Mouse (Mus musculus) layer of hippocampus, adult 11-12 months (tissue): Measurements from ENCODE around the gene Crb1.
"Not testable (repeated sequence)": the region's sequence is repeated elsewhere in the genome, so short reads cannot be mapped to it uniquely, and the experiment has no call there.

ENCODE experiments used
- DNase-seq: peaks from one replicate; pipeline ENCODE4 v3.0.0; 2022; ENCODE audit warnings: low spot score

The Crb1 gene

DNA sequence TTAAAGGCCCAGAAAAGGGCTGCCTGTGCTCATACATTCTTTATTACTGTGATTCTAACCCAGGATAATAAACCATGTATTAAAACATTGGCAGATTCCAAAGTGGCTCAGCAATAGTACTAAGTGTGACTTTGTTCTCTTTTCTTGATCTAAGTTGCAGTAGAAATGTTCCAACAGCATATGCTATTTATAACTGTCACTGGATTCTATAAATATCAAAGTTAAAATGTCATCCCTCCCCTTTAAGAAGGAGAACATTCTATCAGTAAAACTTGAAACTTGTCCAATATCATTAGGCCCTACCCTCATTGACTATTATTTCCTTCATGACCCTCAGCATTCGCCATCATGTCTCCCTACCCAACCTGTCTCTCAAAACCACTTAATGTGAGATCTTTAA, 48.1 kb downstream of the Crb1 start:
- no peak for DNase-seq

- DNase-seq = peak; percentile 28
Observed at GRCm38 (mm10) chr1:139328286-139328685, 48.6 kb downstream of the Crb1 start.

- no peak for DNase-seq
Observed at GRCm38 (mm10) chr1:139325378-139325777, 51.5 kb downstream of the Crb1 start.

DNA sequence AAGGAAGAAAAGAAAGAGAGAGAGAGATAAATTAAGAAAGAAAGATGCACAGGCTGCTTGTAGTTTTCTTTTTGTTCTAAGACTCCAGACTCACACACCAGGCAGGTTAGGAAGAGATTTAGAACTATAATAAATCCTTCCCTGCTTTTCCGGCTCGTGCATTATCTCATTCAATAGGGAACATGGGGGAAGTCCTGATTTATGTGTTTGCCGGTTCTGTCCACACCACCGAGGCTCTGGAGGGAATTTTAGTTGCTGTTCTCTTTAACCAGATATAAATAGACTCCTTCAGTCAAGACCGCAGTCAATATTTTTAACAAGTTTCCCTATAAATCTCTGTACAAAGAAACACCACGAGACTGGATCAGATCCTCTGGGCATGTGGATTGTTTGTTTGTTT, 57.1 kb downstream of the Crb1 start:
- DNase-seq = no peak

- no peak for DNase-seq
Observed at GRCm38 (mm10) chr1:139314297-139314874, 62.5 kb downstream of the Crb1 start.

DNA sequence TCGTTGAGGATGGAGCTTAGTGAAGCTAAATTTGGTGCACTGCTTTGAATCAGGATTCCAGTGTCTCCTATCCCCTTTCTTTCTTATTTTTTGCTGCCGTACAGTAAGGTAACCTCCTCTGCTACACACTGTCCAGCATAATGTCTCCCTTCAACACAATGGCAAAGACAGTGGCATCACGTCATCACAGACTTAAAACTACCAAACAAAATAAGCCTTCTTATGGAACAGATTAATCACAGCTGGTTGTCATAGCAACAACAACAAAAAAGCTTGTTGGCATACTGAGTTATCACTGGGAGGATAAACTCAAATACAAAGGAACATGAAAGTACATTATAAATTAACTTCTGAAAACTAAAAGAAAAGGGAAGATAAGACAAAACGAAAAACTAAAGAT, 68.0 kb downstream of the Crb1 start:
- DNase-seq = no peak

- DNase-seq = not testable (repeated sequence)
Observed at GRCm38 (mm10) chr1:139302519-139302918, 74.4 kb downstream of the Crb1 start.

DNA sequence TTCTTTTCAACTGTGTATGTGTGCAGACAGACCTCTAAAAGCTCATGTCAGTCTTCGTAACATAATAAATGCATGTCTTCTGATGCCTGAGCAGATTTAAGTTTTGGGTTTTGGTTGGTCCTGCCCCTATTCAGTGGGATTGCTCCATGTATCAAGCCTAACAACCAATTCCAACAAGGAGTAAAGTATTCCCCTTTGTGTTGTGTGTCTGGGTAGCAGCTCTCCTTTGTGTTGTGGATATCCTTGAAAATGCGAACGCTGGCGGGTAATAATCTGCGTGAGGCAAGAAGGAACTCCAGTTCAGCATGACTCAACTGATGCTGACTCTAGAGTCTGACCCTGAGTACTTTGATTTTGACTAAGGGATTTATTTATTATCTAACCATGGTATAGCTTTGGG, 75.1 kb downstream of the Crb1 start:
- no peak for DNase-seq

GRCm38 (mm10) chr1:139292023-139292422, 84.9 kb downstream of the Crb1 start:
- DNase-seq = no peak

DNA sequence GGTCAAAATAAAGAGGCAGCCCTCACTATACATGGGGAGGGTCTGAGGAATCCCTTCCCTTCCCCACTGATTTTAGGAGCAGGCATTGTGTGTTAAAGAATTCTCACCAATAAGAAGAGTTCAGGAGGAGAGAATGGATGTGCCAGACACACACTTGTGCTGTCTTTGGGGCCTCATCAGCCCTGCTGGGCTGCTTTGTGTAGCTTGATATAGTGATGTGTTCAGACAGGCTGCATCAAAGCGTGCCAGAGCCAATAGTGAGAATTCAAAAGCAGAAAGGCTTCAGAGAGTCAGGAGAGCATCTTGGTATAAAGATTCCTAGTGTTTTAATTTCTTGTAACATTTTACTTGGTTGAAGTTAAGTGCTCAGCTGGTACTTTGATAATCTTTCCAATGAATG, 85.3 kb downstream of the Crb1 start:
- DNase-seq = no peak

DNA sequence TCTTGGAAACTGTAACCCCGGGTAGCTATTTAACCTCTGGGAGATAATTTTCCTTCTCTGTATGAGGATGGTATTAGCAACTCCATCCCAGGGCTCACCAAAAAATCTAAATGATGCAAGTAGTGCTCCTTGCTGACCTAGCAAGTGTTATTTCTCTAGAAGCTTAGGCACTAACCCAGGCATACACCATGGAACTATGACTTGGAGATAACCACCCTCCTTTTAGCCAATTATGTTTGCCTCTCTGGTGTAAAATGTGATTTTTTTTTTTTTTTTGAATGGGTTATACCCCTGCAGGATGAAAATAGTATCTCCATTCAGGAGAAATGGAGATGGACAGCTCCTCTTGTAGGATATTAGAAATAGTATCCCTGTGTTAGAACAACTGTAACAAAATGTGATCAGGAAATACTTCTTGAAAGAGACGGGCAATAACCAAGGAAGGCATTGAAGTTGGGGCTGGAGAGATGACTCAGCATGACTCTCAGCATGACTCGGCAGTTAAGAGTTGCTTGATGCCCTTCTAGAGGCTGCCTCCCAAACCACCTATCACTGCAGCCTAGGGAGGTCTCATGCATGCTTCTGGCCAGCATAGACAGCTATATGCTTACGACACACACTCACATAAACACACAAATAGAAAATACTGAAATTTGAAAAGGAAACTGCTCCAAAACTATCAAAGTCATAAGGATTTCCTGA, 100.1 kb downstream of the Crb1 start:
- DNase-seq = no peak

- peak; percentile 71 for DNase-seq
Observed at GRCm38 (mm10) chr1:139267844-139268243, 109.1 kb downstream of the Crb1 start.

- DNase-seq = no peak
Observed at GRCm38 (mm10) chr1:139264245-139264644, 112.7 kb downstream of the Crb1 start.

DNA sequence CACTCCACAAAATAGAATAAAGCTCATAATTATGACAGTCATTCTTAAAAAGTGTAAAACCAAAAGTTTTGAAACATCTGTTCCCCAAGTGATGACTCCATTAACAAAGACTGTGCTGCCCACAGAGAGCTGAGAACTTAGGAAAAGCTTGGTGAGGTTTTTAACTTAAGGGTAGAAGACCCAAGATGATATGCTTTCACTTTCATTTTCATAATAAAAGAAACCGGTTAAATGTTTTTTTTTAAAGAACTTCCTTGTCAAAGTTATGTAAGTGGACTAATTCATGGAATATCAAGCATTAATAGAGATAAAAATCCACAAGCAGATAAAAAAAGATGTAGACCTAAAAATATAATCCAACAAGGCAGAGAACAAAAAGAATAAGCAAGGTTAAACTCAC, 113.7 kb downstream of the Crb1 start:
- DNase-seq = no peak

- DNase-seq = no peak
Observed at GRCm38 (mm10) chr1:139255581-139255980, 121.3 kb downstream of the Crb1 start.

DNA sequence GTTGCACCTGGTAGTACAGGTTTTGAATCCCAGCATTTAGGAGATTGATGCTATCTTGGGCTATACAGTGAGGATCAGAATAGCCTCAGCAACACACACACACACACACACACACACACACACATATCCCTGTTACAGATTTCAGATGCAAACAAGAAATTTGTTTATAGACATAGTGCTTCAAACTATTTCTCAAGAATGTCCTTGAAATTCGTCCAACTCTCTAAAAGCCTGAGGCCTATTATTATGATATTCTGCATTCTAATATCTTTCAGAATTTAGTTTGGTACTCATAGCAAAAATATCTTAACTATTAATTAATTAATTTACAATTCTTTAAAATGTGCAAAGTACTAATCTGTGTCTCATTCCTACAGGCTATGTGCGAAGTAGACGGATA, 124.9 kb downstream of the Crb1 start:
- no peak for DNase-seq

- DNase-seq = no peak
Observed at GRCm38 (mm10) chr1:139249159-139249558, 127.7 kb downstream of the Crb1 start.

- DNase-seq = no peak
Observed at GRCm38 (mm10) chr1:139246723-139247380, 130.0 kb downstream of the Crb1 start.

DNA sequence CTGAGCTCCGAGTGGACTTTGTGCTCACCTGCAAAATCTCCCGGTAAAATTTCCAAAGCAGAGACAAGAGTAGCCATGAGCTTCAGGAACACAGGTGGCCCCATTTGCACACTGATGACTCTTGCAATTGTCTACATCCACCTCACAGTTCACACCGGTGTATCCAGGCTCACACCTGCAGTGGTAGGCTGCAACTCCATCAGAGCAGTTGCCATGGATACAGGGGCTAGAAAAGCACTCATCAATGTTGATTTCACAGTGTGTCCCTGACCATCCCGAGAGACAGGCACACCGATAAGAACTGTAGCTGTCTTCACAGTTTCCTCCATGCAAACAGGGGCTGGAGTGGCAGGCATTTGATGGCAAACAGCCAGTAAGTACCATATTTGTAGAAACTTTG, 140.1 kb downstream of the Crb1 start:
- no peak for DNase-seq

- no peak for DNase-seq
Observed at GRCm38 (mm10) chr1:139234611-139235568, 142.0 kb downstream of the Crb1 start.

GRCm38 (mm10) chr1:139232636-139233035, 144.3 kb downstream of the Crb1 start:
- no peak for DNase-seq

- no peak for DNase-seq
Observed at GRCm38 (mm10) chr1:139224309-139224949, 152.5 kb downstream of the Crb1 start.
